Mouse (Mus musculus): ENCODE results near the gene Nin.

DNA sequence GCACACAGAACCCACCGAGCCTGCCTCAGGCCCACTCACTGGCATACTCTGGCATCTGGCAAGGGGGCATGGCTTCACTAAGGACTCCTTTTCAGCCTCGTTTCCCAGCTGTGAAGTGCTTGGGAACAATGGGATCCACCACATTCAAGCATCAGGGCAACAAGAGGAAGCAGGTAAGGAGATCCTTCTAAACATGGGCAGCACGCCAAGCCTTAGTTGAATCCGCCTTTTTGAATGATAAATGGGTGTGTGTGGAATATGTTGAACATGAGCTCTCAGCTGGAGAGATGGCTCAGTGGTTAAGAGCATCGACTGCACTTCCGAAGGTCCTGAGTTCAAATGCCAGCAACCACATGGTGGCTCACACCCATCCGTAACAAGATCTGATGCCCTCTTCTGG, 66.2 kb downstream of the Nin start:
- TF ChIP-seq KAT2A (conservative IDR thresholded peaks at IDR 0.05; ENCODE audit: low read depth, low read length) (no peak), POLR2AphosphoS5 (IDR thresholded peaks at IDR 0.05; ENCODE audit: borderline replicate concordance, low read depth, low read length) (no peak), CTCF (IDR thresholded peaks at IDR 0.05 in 2 of 3, conservative IDR thresholded peaks at IDR 0.05 in 1 of 3; ENCODE audit: control insufficient read depth in 1 of 3, insufficient read depth in 1 of 3, low read depth in 2 of 3, low read length in 3 of 3, poor library complexity in 1 of 3, severe bottlenecking in 1 of 3) (no peak), POLR2A (IDR thresholded peaks at IDR 0.05; ENCODE audit: control insufficient read depth in 1 of 2, insufficient read depth in 1 of 2, low read depth in 1 of 2, low read length in 2 of 2, poor library complexity in 1 of 2) (no peak), GATA1 (IDR thresholded peaks at IDR 0.05; ENCODE audit: low read depth, low read length) (no peak), EP300 (IDR thresholded peaks at IDR 0.05; ENCODE audit: low read depth in 1 of 2, low read length in 2 of 2) (no peak), SIN3A (IDR thresholded peaks at IDR 0.05; ENCODE audit: low read length) (no peak), MAFK (IDR thresholded peaks at IDR 0.05; ENCODE audit: borderline replicate concordance, low read depth, low read length) (no peak), ZC3H11A (IDR thresholded peaks at IDR 0.05; ENCODE audit: low read depth, low read length) (no peak), TAL1 (IDR thresholded peaks at IDR 0.05; ENCODE audit: low read length) (no peak)

All from MEL (cell line).